Mouse (Mus musculus): ENCODE results near the gene Emc7. TPM values are rescaled to one million over a fixed set of nuclear protein-coding genes. Genes with fewer than 3 reads are reported as not detected.

Gene Emc7
- total RNA-seq, 2 experiments from 2014 or later: 37.5 to 38.2 TPM

DNA sequence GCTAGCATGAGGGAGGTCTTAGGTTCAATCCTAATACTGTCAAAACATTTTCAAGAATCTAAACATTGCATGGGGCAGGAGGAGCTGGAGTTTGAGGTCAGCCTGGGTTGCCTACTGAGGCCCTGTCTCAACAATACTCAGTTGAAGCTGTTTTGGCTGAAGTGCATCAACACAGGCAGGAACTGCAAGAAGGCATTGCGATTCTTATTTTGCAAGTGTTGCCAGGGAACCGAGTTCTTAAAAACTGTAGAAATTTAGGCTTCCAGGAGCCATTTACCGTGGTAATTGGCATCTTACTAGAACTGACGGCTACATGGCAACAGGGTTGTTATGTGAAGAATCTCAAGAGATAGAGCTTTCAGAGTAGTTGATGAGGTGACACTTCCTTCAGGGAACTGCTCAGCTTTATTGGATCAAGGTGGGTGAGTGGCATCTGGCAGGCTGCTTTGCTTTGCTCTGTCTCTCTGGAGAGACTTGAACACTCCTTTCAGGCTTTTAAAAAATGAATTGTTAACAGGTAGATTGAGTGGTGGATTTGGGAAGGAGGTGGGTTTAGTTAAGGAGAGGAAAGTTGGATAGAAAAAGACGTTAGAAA is 52.1 kb downstream of the Emc7 start:
- DNase-seq (ENCODE audit: extremely low spot score in 1 of 2, low spot score in 2 of 2): no peak
- intact Hi-C loops (cut with DNase I): loop anchor here (10.0 kb wide), 1 partner anchor 798 kb away; no protein-coding TSS in a partner anchor

DNA sequence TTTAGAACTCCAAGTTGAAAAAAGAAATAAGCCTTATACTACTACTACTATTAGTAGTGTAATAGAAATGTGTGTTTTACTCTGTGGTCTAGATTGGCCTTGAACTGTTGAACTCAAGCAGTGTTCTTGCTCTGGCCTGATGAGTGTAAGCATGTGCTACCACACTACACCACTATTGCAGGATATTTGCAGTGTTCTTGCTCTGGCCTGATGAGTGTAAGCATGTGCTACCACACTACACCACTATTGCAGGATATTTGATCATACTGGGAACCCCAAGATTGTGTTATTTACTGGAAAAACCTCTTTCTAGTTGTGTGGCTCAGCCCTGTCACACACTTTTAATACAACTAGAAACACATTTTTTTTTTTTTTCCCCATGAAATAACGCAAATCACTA is 52.6 kb downstream of the Emc7 start:
- intact Hi-C loops (cut with DNase I): loop anchor here (10.0 kb wide), 1 partner anchor 797 kb away; no protein-coding TSS in a partner anchor
- no peak for DNase-seq (ENCODE audit: extremely low spot score in 1 of 2, low spot score in 2 of 2)

DNA sequence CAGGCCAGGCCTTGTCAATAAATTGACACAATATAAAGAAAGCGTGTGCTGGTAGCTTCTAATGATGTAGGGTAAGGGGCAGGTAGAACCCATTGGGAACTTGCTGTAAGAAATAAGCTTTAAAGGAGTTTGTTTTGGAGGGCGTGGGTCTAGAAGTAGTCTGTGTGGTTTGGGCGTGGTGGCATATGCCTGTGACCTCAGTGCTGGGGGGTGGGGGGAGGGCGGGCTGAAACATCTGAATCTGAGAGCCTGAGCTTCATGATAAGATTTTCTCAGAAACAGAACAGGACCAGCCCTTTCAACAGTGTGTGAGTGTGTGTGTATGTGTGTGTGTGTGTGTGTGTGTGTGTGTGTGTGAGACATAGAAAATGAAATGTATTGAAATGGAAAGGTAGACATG is 55.3 kb downstream of the Emc7 start:
- intact Hi-C loops (cut with DNase I): no loop called here
- DNase-seq (ENCODE audit: extremely low spot score in 1 of 2, low spot score in 2 of 2): no peak

DNA sequence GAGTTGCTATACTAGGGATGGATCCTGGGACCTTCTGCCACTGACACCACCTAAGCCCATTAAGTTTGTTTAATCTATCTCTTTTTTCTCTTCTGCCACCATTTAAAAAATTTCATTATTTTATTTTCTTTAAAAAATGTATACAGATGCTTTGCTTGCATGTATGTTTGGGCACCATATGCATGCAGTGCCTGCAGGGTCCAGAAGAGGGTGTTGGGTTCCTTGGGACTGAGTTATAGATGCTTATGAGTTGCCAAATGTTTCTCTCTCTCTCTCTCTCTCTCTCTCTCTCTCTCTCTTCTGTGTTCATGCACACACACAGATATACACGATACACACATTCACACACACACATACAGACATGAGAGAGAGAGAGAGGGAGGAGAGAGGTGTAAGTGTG is 58.2 kb downstream of the Emc7 start:
- intact Hi-C loops (cut with DNase I): no loop called here
- no peak for DNase-seq (ENCODE audit: extremely low spot score in 1 of 2, low spot score in 2 of 2)

DNA sequence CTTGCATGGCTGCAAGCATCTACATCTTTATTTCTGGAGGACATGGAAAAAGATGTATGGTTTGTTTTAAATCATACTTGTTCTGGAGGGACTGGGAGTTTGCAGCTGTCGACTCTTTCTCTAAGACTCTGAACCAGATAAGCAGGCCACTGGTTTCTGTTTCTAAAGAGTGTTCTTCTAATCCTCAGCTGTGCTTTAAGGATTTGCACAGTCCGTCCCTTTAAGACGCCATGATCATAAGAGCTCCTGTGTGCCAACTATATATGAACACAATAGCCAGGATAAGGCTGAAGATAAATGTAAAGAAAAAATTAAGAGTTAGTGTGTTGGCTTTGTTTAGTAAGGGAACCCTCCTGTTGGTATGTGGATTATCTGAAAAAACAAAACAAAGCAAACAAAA is 61.9 kb downstream of the Emc7 start:
- no peak for DNase-seq (ENCODE audit: extremely low spot score in 1 of 2, low spot score in 2 of 2)
- intact Hi-C loops (cut with DNase I): no loop called here

DNA sequence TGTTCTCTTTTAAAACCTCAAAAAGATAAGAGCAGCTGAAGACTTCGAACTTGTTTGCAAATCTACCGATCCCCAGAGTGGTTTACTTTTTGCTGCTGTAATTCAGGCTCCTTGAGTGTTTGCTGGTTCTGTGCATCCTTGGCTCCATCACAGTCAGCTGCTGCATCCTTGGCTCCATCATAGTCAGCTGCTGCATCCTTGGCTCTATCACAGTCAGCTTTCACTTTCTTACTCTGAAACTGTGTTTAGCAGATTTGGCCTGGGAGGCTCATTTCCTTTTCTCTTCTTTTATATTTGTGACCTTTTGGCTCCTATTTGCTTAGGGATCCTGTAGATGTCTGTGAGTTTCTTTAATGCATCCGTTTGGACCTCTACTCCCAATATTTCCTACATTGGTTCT is 62.4 kb downstream of the Emc7 start:
- no peak for DNase-seq (ENCODE audit: extremely low spot score in 1 of 2, low spot score in 2 of 2)
- intact Hi-C loops (cut with DNase I): no loop called here

DNA sequence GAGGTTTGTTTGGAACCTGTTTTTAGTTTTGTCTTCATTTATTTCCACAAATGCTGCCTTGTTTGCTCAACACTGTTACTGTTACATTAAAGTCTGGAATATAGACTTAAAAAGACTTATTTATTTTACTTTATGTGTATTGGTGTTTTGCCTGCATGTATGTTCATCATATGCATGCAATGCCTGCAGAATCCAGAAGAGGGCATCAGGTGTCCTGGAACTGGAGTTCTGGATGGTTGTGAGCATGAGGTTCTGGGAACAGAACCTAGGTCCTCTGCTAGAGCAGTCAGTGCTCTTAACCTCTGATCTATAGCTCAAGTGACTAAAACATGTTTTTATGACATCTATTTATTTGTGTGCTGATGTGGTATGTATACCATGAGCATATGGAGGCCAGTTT is 63.7 kb downstream of the Emc7 start:
- intact Hi-C loops (cut with DNase I): no loop called here
- no peak for DNase-seq (ENCODE audit: extremely low spot score in 1 of 2, low spot score in 2 of 2)

DNA sequence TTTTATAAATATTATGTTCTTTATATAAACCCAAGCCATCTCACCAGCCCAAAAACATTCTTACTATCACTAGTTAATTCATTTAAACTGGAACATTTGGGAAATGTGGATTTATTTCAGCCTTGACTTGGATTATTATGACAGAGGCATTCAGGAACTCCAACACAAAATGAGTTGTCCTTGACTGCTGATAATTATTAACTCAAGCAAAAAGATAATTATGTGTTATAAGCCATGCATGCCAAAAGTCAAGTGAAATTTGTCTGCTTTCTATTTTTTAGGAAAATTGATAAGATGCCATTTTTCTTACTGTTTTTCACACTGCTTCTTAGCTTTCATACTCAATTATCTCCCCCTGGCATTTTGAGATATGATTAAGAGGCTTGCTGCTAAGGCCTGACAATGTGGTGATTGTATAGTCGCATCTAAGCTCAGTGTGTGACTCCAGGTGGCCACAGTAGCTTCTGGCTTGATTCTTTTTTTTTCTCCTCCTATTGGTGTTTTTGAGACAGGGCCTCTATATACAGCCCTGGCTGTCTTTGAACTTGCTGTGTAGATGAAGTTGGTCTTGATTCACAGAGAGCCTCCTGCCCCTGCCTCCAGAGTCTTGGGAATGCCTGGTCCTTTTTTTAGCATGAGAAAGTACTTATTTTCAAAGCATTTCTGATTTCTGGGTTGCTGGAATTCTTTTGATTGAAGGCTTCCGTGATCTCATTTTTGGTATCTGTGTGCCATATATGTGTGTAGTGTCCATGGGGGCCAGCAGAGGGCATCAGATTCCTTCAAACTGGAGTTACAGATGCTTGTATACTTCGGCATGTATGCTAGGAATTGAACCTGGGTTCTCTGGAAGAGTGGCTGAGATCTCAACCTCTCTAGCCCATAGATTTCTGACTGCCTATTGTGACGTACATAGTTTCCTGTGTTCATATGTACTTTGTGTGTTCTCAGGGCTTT is 66.0 kb downstream of the Emc7 start:
- intact Hi-C loops (cut with DNase I): no loop called here
- no peak for DNase-seq (ENCODE audit: extremely low spot score in 1 of 2, low spot score in 2 of 2)

Other genes starting within 250 kb of the Emc7 start
- 10 to 100 TPM; 77.4 to 82.7 TPM for gene Lpcat4, start 215.5 kb upstream of the Emc7 start, total RNA-seq (2021)
- not detected for gene Nutm1, start 195.7 kb upstream of the Emc7 start, total RNA-seq (2021)
- 10 to 100 TPM; 72.0 to 74.7 TPM for gene Nop10, start 193.1 kb upstream of the Emc7 start, total RNA-seq (2021)
- 10 to 100 TPM; 92.8 to 96.6 TPM for gene Slc12a6, start 189.2 kb upstream of the Emc7 start, total RNA-seq (2021)
- 1 to 10 TPM; 1.2 to 3.6 TPM for gene Gm21985, start 188.7 kb upstream of the Emc7 start, total RNA-seq (2021)
- gene Emc4, start 87.0 kb upstream of the Emc7 start, total RNA-seq (2021): 100 to 1,000 TPM; 165 to 172 TPM
- 10 to 100 TPM; 15.4 to 17.3 TPM for gene Katnbl1, start 75.8 kb upstream of the Emc7 start, total RNA-seq (2021)
- 1 to 10 TPM; 1.8 to 3.1 TPM for gene Chrm5, start 25.8 kb downstream of the Emc7 start, total RNA-seq (2021)
- 10 to 100 TPM in 1 of 2 experiments, 1 to 10 TPM in 1; 9.6 to 11.4 TPM for gene Aven, start 38.0 kb downstream of the Emc7 start, total RNA-seq (2021)

Data from left cerebral cortex, postnatal 10 days (tissue).